Mouse (Mus musculus) heart, adult 2 months (tissue): ENCODE measurements at regions not wholly inside any gene's neighbourhood (a gene's known extent, or its start where the extent isn't known, plus 50 kb on each side); places are given as distances from the start of the nearest gene placed in this dataset.
A peak's percentile ranks its signal among the peaks of the same experiment; 100 is the strongest.

Source experiments
- DNase-seq, 2 experiments: peaks; one replicate each; pipeline ENCODE4 v3.0.0; 2021
- H3K27ac ChIP-seq: fragments of 200-600 bp; 2 replicates; pipeline ENCODE4 v1.8.1; 2022
- H3K27me3 ChIP-seq: fragments of 200-500 bp; 2 replicates; pipeline ENCODE4 v1.6.1; 2012; ENCODE audit warnings: mild to moderate bottlenecking, low read length, inconsistent platforms, mixed read lengths; ENCODE audit not compliant: control insufficient read depth, insufficient read depth
- H3K36me3 ChIP-seq: fragments of 200-500 bp; 2 replicates; pipeline ENCODE4 v1.6.1; 2012; ENCODE audit warnings: low read length, inconsistent platforms; ENCODE audit not compliant: control insufficient read depth, insufficient read depth
- H3K4me1 ChIP-seq: fragments of 200-500 bp; 2 replicates; pipeline ENCODE4 v1.6.1; 2011; ENCODE audit warnings: low read length; ENCODE audit not compliant: control insufficient read depth, insufficient read depth
- H3K4me3 ChIP-seq: fragments of 200-600 bp; 2 replicates; pipeline ENCODE4 v1.8.1; 2022
- H3K79me2 ChIP-seq: fragments of 200-500 bp; replicated peaks from 2 replicates; pipeline ENCODE4 v1.6.1; 2012; ENCODE audit warnings: mild to moderate bottlenecking, inconsistent platforms, low read length, moderate library complexity, mixed read lengths; ENCODE audit not compliant: control insufficient read depth, insufficient read depth
- H3K9ac ChIP-seq: fragments of 200-500 bp; 2 replicates; pipeline ENCODE4 v1.6.1; 2012; ENCODE audit warnings: low read depth, mild to moderate bottlenecking, control low read depth, inconsistent platforms, low read length, mixed read lengths
- CTCF ChIP-seq: fragments of 200-600 bp; IDR thresholded peaks from 2 replicates; pipeline ENCODE4 v1.8.1; 2022; ENCODE audit warnings: antibody characterized with exemption, mild to moderate bottlenecking, moderate library complexity
- EP300 ChIP-seq: fragments of 200-500 bp; IDR thresholded peaks from 2 replicates; pipeline ENCODE4 v1.6.1; 2011; ENCODE audit warnings: low read depth, low read length, control low read depth; ENCODE audit not compliant: insufficient read depth
- POLR2A ChIP-seq: fragments of 200-500 bp; IDR thresholded peaks from 2 replicates; pipeline ENCODE4 v1.6.1; 2011; ENCODE audit warnings: mild to moderate bottlenecking, low read depth, low read length, control low read depth; ENCODE audit not compliant: insufficient read depth
- WGBS: fragments of 180-500 bp; shearing (Covaris S2); methylation state at CpG from one replicate; pipeline ENCODE4 v1.1.7; 2018; 5-methylcytosine and 5-hydroxymethylcytosine counted together
- intact Hi-C: fragments of 180-260 bp; cut with DNase I; formaldehyde crosslinking; loops from one replicate; pipeline ENCODE4 v1.15.1; 2025

DNA sequence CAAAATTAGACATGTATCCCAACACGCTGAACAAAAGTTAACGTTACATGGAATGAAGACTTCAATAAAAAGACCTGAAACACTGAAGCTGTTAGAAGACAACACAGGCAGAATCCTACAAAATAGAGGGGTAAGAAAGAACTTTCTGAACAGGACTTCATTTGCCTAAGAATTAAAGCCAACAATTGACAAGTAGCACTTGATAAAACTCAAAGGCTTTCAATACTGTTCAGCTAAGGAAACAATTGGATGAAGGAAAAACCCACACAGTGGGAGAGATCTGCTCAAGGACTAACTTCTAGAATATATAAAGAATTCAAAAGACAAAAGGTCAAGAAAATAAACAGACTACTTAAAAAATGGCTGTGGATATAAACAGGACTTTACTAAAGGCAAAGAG, 535.2 kb upstream of the Adamts9 start:
- no peaks in the 10 kb centered on the region for H3K36me3 ChIP-seq
- no peak overlapping the region for H3K4me3 ChIP-seq
- intact Hi-C loops: no loop called here
- H3K9ac ChIP-seq: no peak overlapping the region
- H3K4me1 ChIP-seq: no peaks in the 10 kb centered on the region
- no peaks in the 10 kb centered on the region for H3K27me3 ChIP-seq
- WGBS: 97% methylated on average over 2 of the region's 2 CpGs
- TF ChIP-seq POLR2A: no peak
- DNase-seq: no peak
- no peak overlapping the region for H3K27ac ChIP-seq
- no peaks in the 10 kb centered on the region for H3K79me2 ChIP-seq

DNA sequence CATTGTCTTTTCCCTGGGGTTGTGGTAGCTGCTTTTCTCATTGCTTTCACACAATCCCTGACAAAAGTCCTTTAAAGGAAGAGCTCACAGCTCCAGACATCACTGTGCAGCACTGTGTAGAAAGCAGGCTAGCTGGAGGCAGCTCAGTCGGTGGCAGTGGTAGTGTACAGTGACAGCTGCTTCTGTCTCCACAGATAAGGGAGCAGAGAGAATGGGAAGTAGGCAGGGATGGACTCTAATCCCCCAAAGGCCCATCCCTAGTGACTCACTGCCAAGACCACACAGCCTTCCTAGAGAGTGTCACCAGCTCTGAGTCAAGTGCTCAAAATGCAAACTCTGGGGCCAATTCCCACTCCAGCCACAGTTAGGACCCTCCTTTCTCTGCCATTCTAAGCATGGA, 531.7 kb upstream of the Adamts9 start:
- intact Hi-C loops: no loop called here
- H3K27ac ChIP-seq: no peak overlapping the region
- 23% methylated on average over 1 of the region's 1 CpGs for WGBS
- no peak overlapping the region for H3K4me3 ChIP-seq
- H3K79me2 ChIP-seq: no peaks in the 10 kb centered on the region
- no peaks in the 10 kb centered on the region for H3K4me1 ChIP-seq
- H3K27me3 ChIP-seq: no peaks in the 10 kb centered on the region
- no peaks in the 10 kb centered on the region for H3K36me3 ChIP-seq
- DNase-seq: no peak
- H3K9ac ChIP-seq: no peak overlapping the region
- TF ChIP-seq POLR2A (no peak), EP300 (no peak), CTCF (no peak)

DNA sequence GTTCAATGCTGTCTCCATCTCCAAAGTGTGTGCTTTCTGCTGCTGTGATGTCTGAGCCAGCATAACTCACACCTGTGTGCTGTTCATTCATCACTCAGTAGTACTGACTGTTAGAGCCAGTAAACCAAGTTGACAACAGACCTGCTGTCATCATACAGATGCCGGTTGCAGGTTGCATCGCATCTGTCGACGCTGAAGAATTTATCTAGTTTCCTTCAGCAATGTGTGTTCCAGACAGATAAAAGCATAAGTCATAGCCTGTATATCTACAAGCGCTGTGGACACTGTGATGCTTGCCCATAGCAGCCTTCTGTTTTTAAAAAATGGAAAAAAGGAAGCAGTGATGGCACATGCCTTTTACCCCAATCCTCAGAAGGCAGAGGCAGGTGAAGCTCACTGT, 524.6 kb upstream of the Adamts9 start:
- intact Hi-C loops: no loop called here
- no peak overlapping the region for H3K27ac ChIP-seq
- H3K36me3 ChIP-seq: no peaks in the 10 kb centered on the region
- no peak for DNase-seq
- no peaks in the 10 kb centered on the region for H3K4me1 ChIP-seq
- no peaks in the 10 kb centered on the region for H3K79me2 ChIP-seq
- 54% methylated on average over 5 of the region's 5 CpGs for WGBS
- TF ChIP-seq CTCF (no peak), POLR2A (no peak), EP300 (no peak)
- no peak overlapping the region for H3K9ac ChIP-seq
- no peaks in the 10 kb centered on the region for H3K27me3 ChIP-seq
- no peak overlapping the region for H3K4me3 ChIP-seq

DNA sequence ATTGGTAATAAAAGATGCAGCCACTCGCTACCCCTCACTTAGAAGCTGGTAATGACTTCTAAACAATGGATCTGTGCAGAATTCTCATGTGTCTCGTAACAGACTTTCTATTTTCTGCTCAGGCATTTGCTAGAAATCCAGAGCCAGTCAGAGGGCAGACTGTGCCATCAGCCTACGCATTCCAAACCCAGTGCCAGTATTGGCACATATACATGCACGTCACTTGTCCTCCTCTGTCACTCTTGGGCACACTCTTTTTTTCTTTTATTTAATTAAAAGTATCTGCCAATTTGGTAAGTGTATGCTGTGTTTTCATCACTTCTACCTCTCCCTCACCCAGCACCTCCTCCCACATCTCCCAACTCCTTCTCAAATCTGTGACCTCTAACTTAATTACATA, 519.6 kb upstream of the Adamts9 start:
- Histone ChIP-seq H3K27me3 (no peaks in the 10 kb centered on the region), H3K9ac (no peak overlapping the region), H3K4me1 (peaks cover 2% of the 10 kb centered on the region), H3K36me3 (no peaks in the 10 kb centered on the region; the same call in 1 of the 2 replicates), H3K27ac (no peak overlapping the region), H3K79me2 (no peaks in the 10 kb centered on the region), H3K4me3 (no peak overlapping the region)
- no peak for DNase-seq
- intact Hi-C loops: no loop called here
- WGBS: 63% methylated on average over 4 of the region's 4 CpGs
- no peak for TF ChIP-seq EP300
- TF ChIP-seq POLR2A: no peak
- TF ChIP-seq CTCF: no peak

DNA sequence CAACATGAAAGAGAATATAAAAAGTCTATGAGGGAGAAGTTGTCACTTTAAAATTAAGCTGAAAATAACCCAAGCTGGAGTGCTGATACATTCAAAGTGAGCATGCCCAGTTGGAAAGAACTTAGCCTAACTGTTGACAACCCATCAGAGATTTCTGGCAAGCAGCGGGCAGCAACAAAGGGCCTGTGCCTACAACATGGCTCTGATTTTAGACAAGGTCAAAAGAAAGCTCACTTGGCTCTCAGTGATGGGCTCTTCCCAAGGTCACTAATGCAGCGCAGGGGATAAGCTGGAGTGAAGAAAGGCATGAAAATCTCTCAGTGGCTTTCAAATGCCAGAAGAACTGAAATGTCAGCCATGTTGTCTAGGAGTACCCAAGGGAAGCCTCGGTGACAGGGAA, 518.1 kb upstream of the Adamts9 start:
- no peak overlapping the region for H3K4me3 ChIP-seq
- H3K36me3 ChIP-seq: no peaks in the 10 kb centered on the region; the same call in 1 of the 2 replicates
- H3K4me1 ChIP-seq: peaks cover 2% of the 10 kb centered on the region
- peak overlapping the region; percentile 47 for H3K27ac ChIP-seq
- DNase-seq: peak; percentile 20 to 44
- no peaks in the 10 kb centered on the region for H3K79me2 ChIP-seq
- TF ChIP-seq CTCF: no peak
- no peak for TF ChIP-seq EP300
- TF ChIP-seq POLR2A: no peak
- no peak overlapping the region for H3K9ac ChIP-seq
- 48% methylated on average over 3 of the region's 3 CpGs for WGBS
- intact Hi-C loops: no loop called here
- no peaks in the 10 kb centered on the region for H3K27me3 ChIP-seq

DNA sequence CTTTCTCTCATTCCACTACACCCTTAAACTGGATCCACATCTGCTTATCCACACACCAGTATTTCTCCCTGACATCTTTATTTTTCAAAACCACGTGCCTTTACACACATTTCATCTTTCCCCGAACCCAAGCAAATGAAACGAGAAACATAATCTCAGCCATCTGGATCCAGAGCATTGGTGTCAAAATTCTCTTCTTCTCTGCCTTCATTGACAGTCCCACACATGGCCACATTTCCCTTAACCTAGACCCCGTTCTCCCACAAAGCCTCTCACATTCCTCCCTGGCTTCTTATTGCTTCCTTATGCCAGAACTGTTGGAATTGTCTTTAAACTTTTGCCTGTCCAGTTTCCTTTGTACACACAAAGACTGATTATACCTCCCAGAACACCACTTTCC, 514.3 kb upstream of the Adamts9 start:
- no peak for TF ChIP-seq POLR2A
- no peak for TF ChIP-seq CTCF
- no peak for TF ChIP-seq EP300
- Histone ChIP-seq H3K36me3 (no peaks in the 10 kb centered on the region; the same call in 1 of the 2 replicates), H3K27me3 (no peaks in the 10 kb centered on the region), H3K27ac (no peak overlapping the region), H3K4me1 (peaks cover 2% of the 10 kb centered on the region), H3K4me3 (no peak overlapping the region), H3K9ac (no peak overlapping the region), H3K79me2 (no peaks in the 10 kb centered on the region)
- DNase-seq: no peak
- 79% methylated on average over 4 of the region's 4 CpGs for WGBS
- intact Hi-C loops: no loop called here
